14 mouse cellular contexts compared by ENCODE assay signal in genomic region chr12:70368820-70369219, GRCm38 (mm10). TPM values are rescaled to one million over a fixed set of nuclear protein-coding genes. Genes with fewer than 3 reads are reported as not detected.
DNase-seq lines count a peak whose midpoint lies in the region; ATAC-seq lines count a peak whose summit lies in the region.
"Had no signal": no experiment of that assay in that cellular context is flagged by ENCODE, and none has a peak within 500 bp of the region (broad histone marks: within the 10 kb centered on the region; RNA-seq: fewer than 3 reads in every experiment).

No protein-coding gene starts in this region.

- no peak for ATAC-seq in cerebellum, adult (ENCODE audit: insufficient number of reproducible peaks, low FRiP score, low TSS enrichment)

- peak; percentile 37 to 41 for DNase-seq in cerebellum, postnatal 14 days
- DNase-seq in hindbrain, embryonic 10.5 days (ENCODE audit: low spot score): no peak
- peak; percentile 18 for DNase-seq in left cerebral cortex, postnatal 4 days
- DNase-seq in right cerebral cortex, adult 2 months (ENCODE audit: low spot score in 2 of 2): peak; percentile 49 to 62
- no peak for DNase-seq in adrenal gland, postnatal 10 days
- DNase-seq in urinary bladder, postnatal 25 days (ENCODE audit: low spot score): no peak
- no peak for DNase-seq in ovary, postnatal 36 days (ENCODE audit: low spot score)
- DNase-seq: heart, postnatal 4 days; retina, postnatal 1 day had no signal

- H3K9me3 ChIP-seq in hindbrain, embryonic 10.5 days: no peaks in the 10 kb centered on the region
- H3K9me3 ChIP-seq: limb, embryonic 13.5 days; lung, embryonic 15.5 days; stomach, embryonic 15.5 days had no signal

- intact Hi-C loops in left cerebral cortex, postnatal 4 days (cut with DNase I): no loop called here

- no peak overlapping the region for H3K4me3 ChIP-seq in hindbrain, embryonic 10.5 days
- H3K4me3 ChIP-seq: limb, embryonic 13.5 days; lung, embryonic 15.5 days; stomach, embryonic 15.5 days had no signal

- H3K27me3 ChIP-seq in hindbrain, embryonic 10.5 days (ENCODE audit: insufficient read depth, poor library complexity, severe bottlenecking): no peaks in the 10 kb centered on the region
- H3K27me3 ChIP-seq: limb, embryonic 13.5 days; lung, embryonic 15.5 days; stomach, embryonic 15.5 days had no signal

- peak overlapping the region; percentile 88 for H3K27ac ChIP-seq in hindbrain, embryonic 10.5 days
- H3K27ac ChIP-seq: kidney, postnatal 0 days; limb, embryonic 13.5 days; lung, embryonic 15.5 days; stomach, embryonic 15.5 days had no signal

- WGBS in hindbrain, embryonic 10.5 days: 84% methylated on average over 9 of the region's 9 CpGs

- no peaks in the 10 kb centered on the region for H3K36me3 ChIP-seq in hindbrain, embryonic 10.5 days
- H3K36me3 ChIP-seq: limb, embryonic 13.5 days; lung, embryonic 15.5 days; stomach, embryonic 15.5 days had no signal

- H3K4me1 ChIP-seq in hindbrain, embryonic 10.5 days (replicated peaks): peaks cover 39% of the 10 kb centered on the region

RNA-seq across cellular contexts. Expression of gene Trim9, which starts 21.4 kb away (rescaled TPM):
- 16.7 and 21.6 TPM in 2 replicates for polyA plus RNA-seq in hindbrain, embryonic 10.5 days (2016; fragmentation: Nextera tagmentation; extraction: Ambion mirVana)
- 100 to 1,000 TPM; 210 to 227 TPM for total RNA-seq in left cerebral cortex, postnatal 4 days (2021)
- total RNA-seq in adrenal gland, postnatal 10 days (2021): 1 to 10 TPM; 2.7 to 3.8 TPM

Comparison
In these comparisons a context has a peak if more than half of its experiments do, and no peak if none do; other contexts are left out.
1. DNase-seq: peak in cerebellum, postnatal 14 days (2 of 2), left cerebral cortex, postnatal 4 days (single experiment) and right cerebral cortex, adult 2 months (2 of 2); none in hindbrain, embryonic 10.5 days (single experiment), adrenal gland, postnatal 10 days (single experiment), urinary bladder, postnatal 25 days (single experiment) and ovary, postnatal 36 days (single experiment).
2. RNA of gene Trim9, which starts 21.4 kb away (total RNA-seq): 210 to 227 TPM in left cerebral cortex, postnatal 4 days; 2.7 to 3.8 TPM in adrenal gland, postnatal 10 days; every median in the first group is over 10 times any median in the second.